ENCODE assay signal across 9 mouse cellular contexts in genomic region chr6:54540252-54540887, GRCm38 (mm10). TPM values are rescaled to one million over a fixed set of nuclear protein-coding genes. Genes with fewer than 3 reads are reported as not detected.
DNase-seq lines count a peak whose midpoint lies in the region; ATAC-seq and TF ChIP-seq lines count a peak whose summit lies in the region.
"Had no signal": no experiment of that assay in that cellular context is flagged by ENCODE, and none has a peak within 500 bp of the region (broad histone marks: within the 10 kb centered on the region; RNA-seq: fewer than 3 reads in every experiment).

No protein-coding gene starts in this region.

- no peak for TF ChIP-seq POLR2A in cerebellum, adult 2 months (IDR thresholded peaks at IDR 0.05; ENCODE audit: borderline replicate concordance, insufficient read depth, low read length)

- 16% methylated on average over 9 of the region's 9 CpGs for WGBS in cerebellum, adult 2 months
- 43% methylated on average over 9 of the region's 9 CpGs for WGBS in forebrain, embryonic 14.5 days
- WGBS in midbrain, embryonic 13.5 days: 36% methylated on average over 9 of the region's 9 CpGs
- 76% methylated on average over 9 of the region's 9 CpGs for WGBS in liver, embryonic 11.5 days

- no peak for ATAC-seq in forebrain, embryonic 14.5 days
- peak; percentile 19 for ATAC-seq in midbrain, embryonic 13.5 days
- no peak for ATAC-seq in liver, embryonic 11.5 days (replicated peaks; ENCODE audit: low FRiP score)

- H3K36me3 ChIP-seq in forebrain, embryonic 14.5 days (ENCODE audit: control insufficient read depth, insufficient read depth, low read length): peaks cover 20% of the 10 kb centered on the region
- peaks cover 19% of the 10 kb centered on the region for H3K36me3 ChIP-seq in midbrain, embryonic 13.5 days
- no peaks in the 10 kb centered on the region for H3K36me3 ChIP-seq in liver, embryonic 11.5 days (ENCODE audit: control insufficient read depth, insufficient read depth, low read length)
- H3K36me3 ChIP-seq: liver, embryonic 13.5 days had no signal

- no peaks in the 10 kb centered on the region for H3K9me3 ChIP-seq in forebrain, embryonic 14.5 days (replicated peaks; ENCODE audit: control insufficient read depth, low read length)
- no peaks in the 10 kb centered on the region for H3K9me3 ChIP-seq in midbrain, embryonic 13.5 days
- no peaks in the 10 kb centered on the region for H3K9me3 ChIP-seq in liver, embryonic 11.5 days (ENCODE audit: control insufficient read depth, low read length)
- H3K9me3 ChIP-seq: liver, embryonic 13.5 days had no signal

- H3K4me1 ChIP-seq in cerebellum, adult 2 months (ENCODE audit: control insufficient read depth, insufficient read depth, low read length): peaks cover 31% of the 10 kb centered on the region
- peaks cover 25% of the 10 kb centered on the region for H3K4me1 ChIP-seq in forebrain, embryonic 14.5 days (ENCODE audit: control insufficient read depth, insufficient read depth, low read length)
- peaks cover 50% of the 10 kb centered on the region for H3K4me1 ChIP-seq in midbrain, embryonic 13.5 days (replicated peaks)
- no peaks in the 10 kb centered on the region for H3K4me1 ChIP-seq in liver, embryonic 11.5 days (replicated peaks; ENCODE audit: control insufficient read depth, insufficient read depth, low read length)
- H3K4me1 ChIP-seq: liver, embryonic 13.5 days had no signal

- DNase-seq in cerebellum, adult 2 months: peak; percentile 61 to 73
- no peak for DNase-seq in cerebellum, postnatal 4 days (ENCODE audit: low spot score in 2 of 2)
- peak; percentile 95 for DNase-seq in 3T3-L1 (ENCODE audit: low read depth, low spot score)
- peak; percentile 40 for DNase-seq in forebrain, embryonic 14.5 days (ENCODE audit: low spot score)
- DNase-seq in embryo, embryonic 11 days: no peak
- DNase-seq in right cerebral cortex, adult 18-20 months: no peak
- DNase-seq in liver, embryonic 11.5 days (ENCODE audit: low spot score): no peak
- DNase-seq: liver, embryonic 13.5 days had no signal

- no peak overlapping the region for H3K9ac ChIP-seq in forebrain, embryonic 14.5 days (ENCODE audit: low read length)
- no peak overlapping the region for H3K9ac ChIP-seq in midbrain, embryonic 13.5 days (replicated peaks)
- no peak overlapping the region for H3K9ac ChIP-seq in liver, embryonic 11.5 days (ENCODE audit: low read depth, low read length)
- H3K9ac ChIP-seq: liver, embryonic 13.5 days had no signal

- no peak overlapping the region for H3K4me3 ChIP-seq in cerebellum, adult 2 months (replicated peaks; ENCODE audit: insufficient read depth, low read depth, low read length)
- no peak overlapping the region for H3K4me3 ChIP-seq in forebrain, embryonic 14.5 days (ENCODE audit: low read depth, low read length)
- no peak overlapping the region for H3K4me3 ChIP-seq in midbrain, embryonic 13.5 days (replicated peaks)
- H3K4me3 ChIP-seq in liver, embryonic 11.5 days (ENCODE audit: low read depth, low read length): no peak overlapping the region
- H3K4me3 ChIP-seq: liver, embryonic 13.5 days had no signal

- H3K27ac ChIP-seq in cerebellum, adult 2 months (ENCODE audit: insufficient read depth, low read length): peak overlapping the region; percentile 59
- H3K27ac ChIP-seq in forebrain, embryonic 14.5 days (ENCODE audit: low read depth, low read length): peak overlapping the region; percentile 44; the same call in 1 of the 2 replicates
- H3K27ac ChIP-seq in midbrain, embryonic 13.5 days: peak overlapping the region; percentile 65
- no peak overlapping the region for H3K27ac ChIP-seq in liver, embryonic 11.5 days (ENCODE audit: low read depth, low read length)
- H3K27ac ChIP-seq: liver, embryonic 13.5 days had no signal

- no peak overlapping the region for H3K4me2 ChIP-seq in forebrain, embryonic 14.5 days (ENCODE audit: low read length)
- no peak overlapping the region; the same call in 1 of the 2 replicates for H3K4me2 ChIP-seq in midbrain, embryonic 13.5 days (replicated peaks)
- H3K4me2 ChIP-seq in liver, embryonic 11.5 days: no peak overlapping the region
- H3K4me2 ChIP-seq: liver, embryonic 13.5 days had no signal

- no peaks in the 10 kb centered on the region for H3K27me3 ChIP-seq in cerebellum, adult 2 months (ENCODE audit: control insufficient read depth, insufficient read depth, low read length)
- no peaks in the 10 kb centered on the region for H3K27me3 ChIP-seq in forebrain, embryonic 14.5 days (replicated peaks; ENCODE audit: control insufficient read depth, insufficient read depth, low read length)
- H3K27me3 ChIP-seq in midbrain, embryonic 13.5 days: 0 out of 2 replicates have a peak, but pooled peaks cover under 1% of the 10 kb centered on the region
- no peaks in the 10 kb centered on the region for H3K27me3 ChIP-seq in liver, embryonic 11.5 days (replicated peaks; ENCODE audit: control insufficient read depth, insufficient read depth, low read length)
- H3K27me3 ChIP-seq: liver, embryonic 13.5 days had no signal

- no peak for TF ChIP-seq CTCF in cerebellum, adult 2 months (IDR thresholded peaks at IDR 0.05; ENCODE audit: borderline replicate concordance, insufficient read depth, low read depth, low read length)

RNA-seq across cellular contexts. Expression of gene Scrn1, which starts 25.9 kb away (rescaled TPM):
- 132 and 145 TPM in 2 replicates for polyA plus RNA-seq in cerebellum, adult 2 months (2012; rRNA removed)
- polyA plus RNA-seq in forebrain, embryonic 14.5 days (2014; fragmentation: Nextera tagmentation; extraction: Ambion mirVana): 125 and 134 TPM in 2 replicates
- 91.2 and 96.6 TPM in 2 replicates for polyA plus RNA-seq in midbrain, embryonic 13.5 days (2015; fragmentation: Nextera tagmentation; extraction: Ambion mirVana)
- 2.9 and 3.0 TPM in 2 replicates for polyA plus RNA-seq in liver, embryonic 11.5 days (2014; fragmentation: Nextera tagmentation; extraction: Ambion mirVana)

RNA-seq across cellular contexts. Expression of gene Plekha8, which starts 54.5 kb away (rescaled TPM):
- 11.8 and 12.1 TPM in 2 replicates for polyA plus RNA-seq in cerebellum, adult 2 months (2012; rRNA removed)
- polyA plus RNA-seq in forebrain, embryonic 14.5 days (2014; fragmentation: Nextera tagmentation; extraction: Ambion mirVana): 11.8 and 13.0 TPM in 2 replicates
- polyA plus RNA-seq in midbrain, embryonic 13.5 days (2015; fragmentation: Nextera tagmentation; extraction: Ambion mirVana): 11.8 and 12.2 TPM in 2 replicates
- polyA plus RNA-seq in liver, embryonic 11.5 days (2014; fragmentation: Nextera tagmentation; extraction: Ambion mirVana): 7.9 and 9.7 TPM in 2 replicates

RNA-seq across cellular contexts. Expression of gene Fkbp14, which starts 56.7 kb away (rescaled TPM):
- polyA plus RNA-seq in cerebellum, adult 2 months (2012; rRNA removed): 14.8 and 15.7 TPM in 2 replicates
- 9.0 and 10.7 TPM in 2 replicates for polyA plus RNA-seq in forebrain, embryonic 14.5 days (2014; fragmentation: Nextera tagmentation; extraction: Ambion mirVana)
- polyA plus RNA-seq in midbrain, embryonic 13.5 days (2015; fragmentation: Nextera tagmentation; extraction: Ambion mirVana): 7.9 and 8.2 TPM in 2 replicates
- polyA plus RNA-seq in liver, embryonic 11.5 days (2014; fragmentation: Nextera tagmentation; extraction: Ambion mirVana): 11.0 and 11.9 TPM in 2 replicates

Comparison
In these comparisons a context has a peak if more than half of its experiments do, and no peak if none do; other contexts are left out.
1. DNase-seq: peak in cerebellum, adult 2 months (2 of 2), 3T3-L1 (single experiment) and forebrain, embryonic 14.5 days (single experiment); none in cerebellum, postnatal 4 days (0 of 2), embryo, embryonic 11 days (single experiment), right cerebral cortex, adult 18-20 months (single experiment) and liver, embryonic 11.5 days (single experiment).
2. RNA of gene Scrn1, which starts 25.9 kb away (polyA plus RNA-seq): 125 to 134 TPM in forebrain, embryonic 14.5 days, 132 to 145 TPM in cerebellum, adult 2 months and 91.2 to 96.6 TPM in midbrain, embryonic 13.5 days; 2.9 to 3.0 TPM in liver, embryonic 11.5 days; every median in the first group is over 10 times any median in the second.